Mouse (Mus musculus) limb, embryonic 10.5 days (tissue): Measurements from ENCODE around the gene Olfr10. TPM values are rescaled to one million over a fixed set of nuclear protein-coding genes. Genes with fewer than 3 reads are reported as not detected.
"Not testable (repeated sequence)": the region's sequence is repeated elsewhere in the genome, so short reads cannot be mapped to it uniquely, and the experiment has no call there.

Experiments
- DNase-seq: peaks from one replicate; pipeline ENCODE4 v3.0.0-alpha.2; 2017; ENCODE audit warnings: low spot score
- H3K27ac ChIP-seq: fragments of 300-500 bp; sonication (generic); 2 replicates; pipeline ENCODE4 v1.5.1; 2016; ENCODE audit warnings: mild to moderate bottlenecking
- H3K27me3 ChIP-seq: fragments of 300-500 bp; sonication (generic); 2 replicates; pipeline ENCODE4 v1.6.1; 2016; ENCODE audit warnings: low read depth, mild to moderate bottlenecking; ENCODE audit not compliant: poor library complexity, severe bottlenecking
- H3K36me3 ChIP-seq: fragments of 300-500 bp; sonication (generic); 2 replicates; pipeline ENCODE4 v1.6.1; 2016; ENCODE audit warnings: mild to moderate bottlenecking, moderate library complexity
- H3K4me1 ChIP-seq: fragments of 300-500 bp; sonication (generic); 2 replicates; pipeline ENCODE4 v1.6.1; 2016
- H3K4me3 ChIP-seq: fragments of 300-500 bp; sonication (generic); 2 replicates; pipeline ENCODE4 v1.5.1; 2016; ENCODE audit warnings: mild to moderate bottlenecking, moderate library complexity
- H3K9me3 ChIP-seq: fragments of 300-500 bp; sonication (generic); replicated peaks from 2 replicates; pipeline ENCODE4 v1.6.1; 2016; ENCODE audit warnings: mild to moderate bottlenecking
- WGBS: fragments of 180-500 bp; shearing (Covaris S2); methylation state at CpG from one replicate; pipeline ENCODE4 v1.1.7; 2016; 5-methylcytosine and 5-hydroxymethylcytosine counted together
- polyA plus RNA-seq: library from polyadenylated mRNA; unstranded; fragments of >200 nt; fragmentation: Nextera tagmentation; extraction: Ambion mirVana; gene quantifications from 2 replicates; pipeline ENCODE4 v1.2.1, GENCODE M21; 2016

The Olfr10 gene
- polyA plus RNA-seq, 1 experiment from 2014 or later, result not detected

- Histone ChIP-seq H3K4me3 (no peak overlapping the region), H3K36me3 (0 out of 2 replicates have a peak, but pooled peaks cover 5% of the 10 kb centered on the region), H3K9me3 (no peaks in the 10 kb centered on the region), H3K27me3 (no peaks in the 10 kb centered on the region), H3K27ac (no peak overlapping the region), H3K4me1 (no peaks in the 10 kb centered on the region)
- no peak for DNase-seq
- WGBS, result 93% methylated on average over 9 of the region's 9 CpGs
These were observed 34.8 kb upstream of the Olfr10 start for GRCm38 (mm10) chr11:49269761-49270160.

GRCm38 (mm10) chr11:49270368-49270767 is 34.2 kb upstream of the Olfr10 start:
- Histone ChIP-seq H3K27ac (no peak overlapping the region), H3K9me3 (no peaks in the 10 kb centered on the region), H3K36me3 (no peaks in the 10 kb centered on the region), H3K4me3 (no peak overlapping the region), H3K27me3 (no peaks in the 10 kb centered on the region), H3K4me1 (no peaks in the 10 kb centered on the region)
- no peak for DNase-seq
- WGBS, result 89% methylated on average over 4 of the region's 4 CpGs

- Histone ChIP-seq H3K4me3 (no peak overlapping the region), H3K4me1 (no peaks in the 10 kb centered on the region), H3K27me3 (no peaks in the 10 kb centered on the region), H3K36me3 (no peaks in the 10 kb centered on the region), H3K9me3 (no peaks in the 10 kb centered on the region), H3K27ac (no peak overlapping the region)
- DNase-seq, result peak; percentile 49
- 33% methylated on average over 7 of the region's 7 CpGs for WGBS
These were observed 33.2 kb upstream of the Olfr10 start for GRCm38 (mm10) chr11:49271334-49271733.

- Histone ChIP-seq H3K27me3 (no peaks in the 10 kb centered on the region), H3K27ac (no peak overlapping the region), H3K9me3 (no peaks in the 10 kb centered on the region), H3K4me1 (no peaks in the 10 kb centered on the region), H3K4me3 (no peak overlapping the region), H3K36me3 (no peaks in the 10 kb centered on the region)
- DNase-seq, result no peak
- WGBS, result 73% methylated on average over 11 of the region's 11 CpGs
These were observed 30.6 kb upstream of the Olfr10 start for GRCm38 (mm10) chr11:49273834-49274519.

- Histone ChIP-seq H3K36me3 (no peaks in the 10 kb centered on the region), H3K4me1 (no peaks in the 10 kb centered on the region), H3K27ac (no peak within 1 kb of the TSS), H3K27me3 (no peaks in the 10 kb centered on the region), H3K4me3 (no peak within 1 kb of the TSS), H3K9me3 (no peaks in the 10 kb centered on the region)
- no peak for DNase-seq
- WGBS, result 84% methylated on average over 3 of the region's 3 CpGs
These were observed 26.3 kb upstream of the Olfr10 start, which contains the start of gene Olfr1393 for GRCm38 (mm10) chr11:49278222-49278621. Gene Olfr1393, plus strand, starts transcription at chr11:49278304.

- not testable (repeated sequence) for H3K4me3 ChIP-seq, H3K27ac ChIP-seq, H3K4me1 ChIP-seq, DNase-seq, H3K9me3 ChIP-seq, H3K36me3 ChIP-seq, H3K27me3 ChIP-seq
- WGBS, result 65% methylated on average over 1 of the region's 1 CpGs
These were observed 19.6 kb upstream of the Olfr10 start, which contains the start of gene Olfr1392 for GRCm38 (mm10) chr11:49284982-49285381. Gene Olfr1392, plus strand, starts transcription at chr11:49285282.

- H3K27ac ChIP-seq, result no peak overlapping the region
- H3K4me1 ChIP-seq, result no peaks in the 10 kb centered on the region
- WGBS, result 82% methylated on average over 2 of the region's 2 CpGs
- H3K9me3 ChIP-seq, result no peaks in the 10 kb centered on the region
- no peaks in the 10 kb centered on the region for H3K27me3 ChIP-seq
- no peak for DNase-seq
- H3K36me3 ChIP-seq, result no peaks in the 10 kb centered on the region
- no peak overlapping the region for H3K4me3 ChIP-seq
These were observed 17.3 kb upstream of the Olfr10 start for GRCm38 (mm10) chr11:49287251-49287650.

GRCm38 (mm10) chr11:49292777-49293176 is 11.8 kb upstream of the Olfr10 start:
- Histone ChIP-seq H3K36me3 (no peaks in the 10 kb centered on the region), H3K27ac (no peak overlapping the region), H3K4me3 (no peak overlapping the region), H3K9me3 (no peaks in the 10 kb centered on the region), H3K27me3 (no peaks in the 10 kb centered on the region), H3K4me1 (no peaks in the 10 kb centered on the region)
- DNase-seq, result no peak
- 89% methylated on average over 3 of the region's 3 CpGs for WGBS

- WGBS, result 88% methylated on average over 5 of the region's 5 CpGs
- not testable (repeated sequence) for DNase-seq, H3K9me3 ChIP-seq, H3K4me1 ChIP-seq, H3K27ac ChIP-seq, H3K36me3 ChIP-seq, H3K27me3 ChIP-seq, H3K4me3 ChIP-seq
These were observed 4.0 kb downstream of the Olfr10 start for GRCm38 (mm10) chr11:49308547-49308946.

GRCm38 (mm10) chr11:49322442-49322841 is 17.9 kb downstream of the Olfr10 start, which contains the start of gene Olfr1391:
Gene Olfr1391, plus strand, starts transcription at chr11:49322742.
- no peaks in the 10 kb centered on the region for H3K4me1 ChIP-seq
- DNase-seq, result no peak
- WGBS, result 82% methylated on average over 2 of the region's 2 CpGs
- no peaks in the 10 kb centered on the region for H3K9me3 ChIP-seq
- no peaks in the 10 kb centered on the region for H3K27me3 ChIP-seq
- no peaks in the 10 kb centered on the region for H3K36me3 ChIP-seq
- H3K4me3 ChIP-seq, result no peak within 1 kb of the TSS
- no peak within 1 kb of the TSS for H3K27ac ChIP-seq

GRCm38 (mm10) chr11:49326726-49327125 is 22.2 kb downstream of the Olfr10 start:
- Histone ChIP-seq H3K27ac (no peak overlapping the region), H3K9me3 (no peaks in the 10 kb centered on the region), H3K36me3 (no peaks in the 10 kb centered on the region), H3K4me1 (no peaks in the 10 kb centered on the region), H3K4me3 (no peak overlapping the region), H3K27me3 (no peaks in the 10 kb centered on the region)
- WGBS, result 87% methylated on average over 3 of the region's 3 CpGs
- no peak for DNase-seq

GRCm38 (mm10) chr11:49329686-49330085 is 25.1 kb downstream of the Olfr10 start:
- 74% methylated on average over 1 of the region's 1 CpGs for WGBS

GRCm38 (mm10) chr11:49334888-49335287 is 30.3 kb downstream of the Olfr10 start, which contains the start of gene Olfr1390:
Gene Olfr1390, plus strand, starts transcription at chr11:49335188.
- Histone ChIP-seq H3K36me3 (no peaks in the 10 kb centered on the region), H3K9me3 (no peaks in the 10 kb centered on the region), H3K27me3 (no peaks in the 10 kb centered on the region), H3K4me3 (no peak within 1 kb of the TSS), H3K27ac (no peak within 1 kb of the TSS), H3K4me1 (no peaks in the 10 kb centered on the region)
- DNase-seq, result no peak
- WGBS, result 94% methylated on average over 1 of the region's 1 CpGs

More at GRCm38 (mm10) chr11:49329686-49330085, 25.1 kb downstream of the Olfr10 start:
- Histone ChIP-seq H3K27ac (no peak overlapping the region), H3K4me1 (no peaks in the 10 kb centered on the region), H3K4me3 (no peak overlapping the region), H3K27me3 (no peaks in the 10 kb centered on the region), H3K9me3 (no peaks in the 10 kb centered on the region), H3K36me3 (no peaks in the 10 kb centered on the region)
- DNase-seq, result no peak
